Mouse (Mus musculus): ENCODE data around the gene Trmu. TPM values are rescaled to one million over a fixed set of nuclear protein-coding genes. Genes with fewer than 3 reads are reported as not detected.

Trmu gene
- polyA plus RNA-seq (2012; rRNA removed), result 40.1 and 46.8 TPM in 2 replicates

GRCm38 (mm10) chr15:85878848-85879497, at the start of gene Trmu:
Gene Trmu, plus strand, starts transcription at chr15:85879312.

GRCm38 (mm10) chr15:85831954-85832590, 47.0 kb upstream of the Trmu start, which contains the start of gene Ttc38:
Gene Ttc38, plus strand, starts transcription at chr15:85832306.

GRCm38 (mm10) chr15:85859490-85860031, 19.6 kb upstream of the Trmu start, which contains the start of gene Gtse1:
Gene Gtse1, plus strand, starts transcription at chr15:85859745.

Other genes starting within 250 kb of the Trmu start
- gene Ppara, start 144.3 kb upstream of the Trmu start, polyA plus RNA-seq (2012; rRNA removed), result 5.0 and 7.0 TPM in 2 replicates
- gene Cdpf1, start 67.6 kb upstream of the Trmu start, polyA plus RNA-seq (2012; rRNA removed), result 34.7 and 54.3 TPM in 2 replicates
- gene Pkdrej, start 57.6 kb upstream of the Trmu start, polyA plus RNA-seq (2012; rRNA removed), result 0.31 and 0.42 TPM in 2 replicates
- gene Ttc38, start 47.0 kb upstream of the Trmu start, polyA plus RNA-seq (2012; rRNA removed), result 5.3 and 7.0 TPM in 2 replicates
- gene Gtse1, start 19.6 kb upstream of the Trmu start, polyA plus RNA-seq (2012; rRNA removed), result 10.4 and 12.8 TPM in 2 replicates
- gene Celsr1, start 154.5 kb downstream of the Trmu start, polyA plus RNA-seq (2012; rRNA removed), result 30.3 and 37.2 TPM in 2 replicates
- 26.4 and 26.9 TPM in 2 replicates for gene Gramd4, start 178.4 kb downstream of the Trmu start, polyA plus RNA-seq (2012; rRNA removed)

All from ovary, adult 2 months (tissue).